Mouse (Mus musculus): Measurements from ENCODE around the gene Nxpe4. TPM values are rescaled to one million over a fixed set of nuclear protein-coding genes. Genes with fewer than 3 reads are reported as not detected.

Gene Nxpe4
- polyA plus RNA-seq, 1 experiment from 2014 or later: 7.8 TPM

GRCm38 (mm10) chr9:48329597-48329996 is 167.8 kb downstream of the Nxpe4 start:
- no peaks in the 10 kb centered on the region for H3K9me3 ChIP-seq (replicated peaks)
- H3K4me1 ChIP-seq (replicated peaks): peaks cover 19% of the 10 kb centered on the region
- no peak overlapping the region for H3K9ac ChIP-seq
- WGBS (ENCODE audit: insufficient replicate concordance): 93% methylated on average over 7 of the region's 7 CpGs
- H3K27ac ChIP-seq (replicated peaks): no peak overlapping the region
- no peak overlapping the region for H3K4me3 ChIP-seq (replicated peaks)
- H3K27me3 ChIP-seq: no peaks in the 10 kb centered on the region
- no peak for ATAC-seq (ENCODE audit: insufficient read depth)
- H3K36me3 ChIP-seq (replicated peaks): peaks cover 90% of the 10 kb centered on the region
- no peak overlapping the region for H3K4me2 ChIP-seq

GRCm38 (mm10) chr9:48338783-48339455 is 177.1 kb downstream of the Nxpe4 start:
- 2% methylated on average over 4 of the region's 4 CpGs for WGBS (ENCODE audit: insufficient replicate concordance)
- ATAC-seq (ENCODE audit: insufficient read depth): peak; percentile 40
- peaks cover 54% of the 10 kb centered on the region for H3K4me1 ChIP-seq (replicated peaks)
- peak overlapping the region; percentile 95 for H3K27ac ChIP-seq (replicated peaks)
- H3K9me3 ChIP-seq (replicated peaks): no peaks in the 10 kb centered on the region
- peaks cover 49% of the 10 kb centered on the region for H3K36me3 ChIP-seq (replicated peaks)
- H3K4me3 ChIP-seq (replicated peaks): peak overlapping the region; percentile 74
- H3K27me3 ChIP-seq: no peaks in the 10 kb centered on the region
- peak overlapping the region; percentile 65 for H3K4me2 ChIP-seq
- peak overlapping the region; percentile 89 for H3K9ac ChIP-seq

- peak overlapping the region; percentile 74 for H3K4me3 ChIP-seq (replicated peaks)
- no peaks in the 10 kb centered on the region for H3K9me3 ChIP-seq (replicated peaks)
- WGBS (ENCODE audit: insufficient replicate concordance): 21% methylated on average over 5 of the region's 5 CpGs
- peaks cover 42% of the 10 kb centered on the region for H3K36me3 ChIP-seq (replicated peaks)
- ATAC-seq (ENCODE audit: insufficient read depth): no peak
- H3K4me1 ChIP-seq (replicated peaks): peaks cover 47% of the 10 kb centered on the region
- peak overlapping the region; percentile 65 for H3K4me2 ChIP-seq
- H3K9ac ChIP-seq: peak overlapping the region; percentile 89
- H3K27me3 ChIP-seq: no peaks in the 10 kb centered on the region
- H3K27ac ChIP-seq (replicated peaks): peak overlapping the region; percentile 95
Measured at GRCm38 (mm10) chr9:48339563-48339962, 177.7 kb downstream of the Nxpe4 start.

- WGBS (ENCODE audit: insufficient replicate concordance): 29% methylated on average over 10 of the region's 10 CpGs
- H3K27me3 ChIP-seq: no peaks in the 10 kb centered on the region
- peaks cover 31% of the 10 kb centered on the region for H3K36me3 ChIP-seq (replicated peaks)
- H3K4me3 ChIP-seq (replicated peaks): peak overlapping the region; percentile 74
- peak overlapping the region; percentile 95 for H3K27ac ChIP-seq (replicated peaks)
- H3K4me1 ChIP-seq (replicated peaks): peaks cover 36% of the 10 kb centered on the region
- peak overlapping the region; percentile 58 for H3K4me2 ChIP-seq
- ATAC-seq (ENCODE audit: insufficient read depth): peak; percentile 98
- H3K9me3 ChIP-seq (replicated peaks): no peaks in the 10 kb centered on the region
- H3K9ac ChIP-seq: peak overlapping the region; percentile 89
Measured at GRCm38 (mm10) chr9:48340708-48341380, 179.0 kb downstream of the Nxpe4 start.

GRCm38 (mm10) chr9:48345456-48345855 is 183.6 kb downstream of the Nxpe4 start:
- 84% methylated on average over 9 of the region's 9 CpGs for WGBS (ENCODE audit: insufficient replicate concordance)
- Histone ChIP-seq H3K4me3 (replicated peaks) (no peak overlapping the region), H3K36me3 (replicated peaks) (no peaks in the 10 kb centered on the region), H3K4me2 (no peak overlapping the region), H3K27ac (replicated peaks) (no peak overlapping the region), H3K27me3 (no peaks in the 10 kb centered on the region), H3K4me1 (replicated peaks) (peaks cover 23% of the 10 kb centered on the region), H3K9ac (no peak overlapping the region), H3K9me3 (replicated peaks) (no peaks in the 10 kb centered on the region)
- ATAC-seq (ENCODE audit: insufficient read depth): no peak

GRCm38 (mm10) chr9:48345866-48346265 is 184.0 kb downstream of the Nxpe4 start:
- H3K4me2 ChIP-seq: no peak overlapping the region
- H3K4me3 ChIP-seq (replicated peaks): no peak overlapping the region
- H3K9me3 ChIP-seq (replicated peaks): no peaks in the 10 kb centered on the region
- no peaks in the 10 kb centered on the region for H3K27me3 ChIP-seq
- no peaks in the 10 kb centered on the region for H3K36me3 ChIP-seq (replicated peaks)
- H3K4me1 ChIP-seq (replicated peaks): peaks cover 22% of the 10 kb centered on the region
- ATAC-seq (ENCODE audit: insufficient read depth): no peak
- no peak overlapping the region for H3K9ac ChIP-seq
- H3K27ac ChIP-seq (replicated peaks): no peak overlapping the region
- 72% methylated on average over 3 of the region's 3 CpGs for WGBS (ENCODE audit: insufficient replicate concordance)

GRCm38 (mm10) chr9:48353148-48353698 is 191.4 kb downstream of the Nxpe4 start, which contains the start of gene Nxpe2:
Gene Nxpe2, minus strand, starts transcription at chr9:48353454.
- H3K9me3 ChIP-seq (replicated peaks): no peaks in the 10 kb centered on the region
- no peaks in the 10 kb centered on the region for H3K36me3 ChIP-seq (replicated peaks)
- H3K4me3 ChIP-seq (replicated peaks): no peak within 1 kb of the TSS
- H3K9ac ChIP-seq: 0 out of 2 replicates have a peak within 1 kb of the TSS, but pooled peaks have one; percentile 23
- WGBS (ENCODE audit: insufficient replicate concordance): 14% methylated on average over 2 of the region's 2 CpGs
- peak within 1 kb of the TSS; percentile 73 for H3K27ac ChIP-seq (replicated peaks)
- H3K4me1 ChIP-seq (replicated peaks): peaks cover 51% of the 10 kb centered on the region
- H3K27me3 ChIP-seq: no peaks in the 10 kb centered on the region
- peak within 1 kb of the TSS; percentile 31 for H3K4me2 ChIP-seq
- peak; percentile 38; the same call in 1 of the 2 replicates for ATAC-seq (ENCODE audit: insufficient read depth)

- Histone ChIP-seq H3K4me3 (replicated peaks) (no peak overlapping the region), H3K4me1 (replicated peaks) (peaks cover 60% of the 10 kb centered on the region), H3K4me2 (peak overlapping the region; percentile 31; the same call in 1 of the 2 replicates), H3K27ac (replicated peaks) (peak overlapping the region; percentile 73), H3K36me3 (replicated peaks) (no peaks in the 10 kb centered on the region), H3K9ac (0 out of 2 replicates have a peak overlapping the region, but pooled peaks have one; percentile 16), H3K27me3 (no peaks in the 10 kb centered on the region), H3K9me3 (replicated peaks) (no peaks in the 10 kb centered on the region)
- ATAC-seq (ENCODE audit: insufficient read depth): 0 out of 2 replicates have a peak, but pooled peaks have one; percentile 6
- WGBS (ENCODE audit: insufficient replicate concordance): 47% methylated on average over 4 of the region's 4 CpGs
Measured at GRCm38 (mm10) chr9:48354122-48354521, 192.3 kb downstream of the Nxpe4 start.

- Histone ChIP-seq H3K36me3 (replicated peaks) (no peaks in the 10 kb centered on the region), H3K9ac (0 out of 2 replicates have a peak overlapping the region, but pooled peaks have one; percentile 10), H3K27ac (replicated peaks) (peak overlapping the region; percentile 73), H3K4me3 (replicated peaks) (no peak overlapping the region), H3K4me1 (replicated peaks) (peaks cover 66% of the 10 kb centered on the region), H3K9me3 (replicated peaks) (no peaks in the 10 kb centered on the region), H3K4me2 (peak overlapping the region; percentile 14; the same call in 1 of the 2 replicates), H3K27me3 (no peaks in the 10 kb centered on the region)
- ATAC-seq (ENCODE audit: insufficient read depth): peak; percentile 49; the same call in 1 of the 2 replicates
- 30% methylated on average over 3 of the region's 3 CpGs for WGBS (ENCODE audit: insufficient replicate concordance)
Measured at GRCm38 (mm10) chr9:48354793-48355192, 193.0 kb downstream of the Nxpe4 start.

GRCm38 (mm10) chr9:48357097-48357496 is 195.3 kb downstream of the Nxpe4 start:
- Histone ChIP-seq H3K4me2 (no peak overlapping the region), H3K4me1 (replicated peaks) (peaks cover 85% of the 10 kb centered on the region), H3K4me3 (replicated peaks) (no peak overlapping the region), H3K27ac (replicated peaks) (peak overlapping the region; percentile 100), H3K9ac (peak overlapping the region; percentile 35; the same call in 1 of the 2 replicates), H3K9me3 (replicated peaks) (no peaks in the 10 kb centered on the region), H3K36me3 (replicated peaks) (no peaks in the 10 kb centered on the region), H3K27me3 (no peaks in the 10 kb centered on the region)
- ATAC-seq (ENCODE audit: insufficient read depth): no peak
- WGBS (ENCODE audit: insufficient replicate concordance): 29% methylated on average over 3 of the region's 3 CpGs

- 0 out of 2 replicates have a peak overlapping the region, but pooled peaks have one; percentile 5 for H3K9ac ChIP-seq
- H3K27ac ChIP-seq (replicated peaks): peak overlapping the region; percentile 100
Measured at GRCm38 (mm10) chr9:48360826-48361225, 199.0 kb downstream of the Nxpe4 start.

More at GRCm38 (mm10) chr9:48360826-48361225, 199.0 kb downstream of the Nxpe4 start:
- ATAC-seq (ENCODE audit: insufficient read depth): no peak
- no peaks in the 10 kb centered on the region for H3K27me3 ChIP-seq
- no peak overlapping the region for H3K4me3 ChIP-seq (replicated peaks)
- no peaks in the 10 kb centered on the region for H3K36me3 ChIP-seq (replicated peaks)
- WGBS (ENCODE audit: insufficient replicate concordance): 61% methylated on average over 4 of the region's 4 CpGs
- peaks cover 79% of the 10 kb centered on the region for H3K4me1 ChIP-seq (replicated peaks)
- H3K4me2 ChIP-seq: peak overlapping the region; percentile 69
- H3K9me3 ChIP-seq (replicated peaks): no peaks in the 10 kb centered on the region

Measured in liver, embryonic 15.5 days (tissue).